9 mouse cellular contexts compared by ENCODE assay signal in the genomic region with DNA sequence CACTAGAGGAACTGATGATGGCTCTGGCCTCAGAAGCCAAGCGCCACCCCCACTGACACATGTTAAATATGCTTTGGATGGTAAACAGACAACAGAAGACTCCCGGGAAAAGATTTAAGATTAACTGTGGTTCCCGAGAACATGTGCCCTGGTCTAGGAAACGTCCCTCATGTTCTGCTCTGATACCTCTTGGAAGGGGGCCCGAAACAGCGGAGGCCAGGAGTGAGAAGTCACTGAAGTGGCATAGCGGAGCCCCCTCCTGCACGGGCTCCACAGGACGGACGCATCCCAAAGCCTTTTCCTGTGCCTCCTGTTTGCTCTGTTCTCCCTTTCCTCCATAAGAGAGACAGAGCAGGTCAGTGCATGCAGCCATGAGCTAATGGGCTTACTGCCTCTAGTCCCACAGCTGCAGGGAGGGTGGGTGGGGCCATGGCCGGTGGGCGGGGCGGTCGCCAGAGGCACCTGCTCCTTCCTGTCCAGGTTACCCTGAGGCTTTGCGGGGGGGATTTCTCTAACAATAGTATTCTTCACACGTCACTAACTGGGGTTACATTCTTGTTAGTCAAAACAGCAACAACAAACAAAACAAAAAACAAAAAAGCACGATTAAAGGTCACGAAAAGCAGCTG.
A peak's percentile ranks its signal among the peaks of the same experiment; 100 is the strongest.
DNase-seq lines count a peak whose midpoint lies in the region; ATAC-seq and TF ChIP-seq lines count a peak whose summit lies in the region.
"Had no signal": no experiment of that assay in that cellular context is flagged by ENCODE, and none has a peak within 500 bp of the region (broad histone marks: within the 10 kb centered on the region; RNA-seq: fewer than 3 reads in every experiment).

No protein-coding gene starts in this region.

- TF ChIP-seq CTCF in stomach, postnatal 0 days (IDR thresholded peaks at IDR 0.05; ENCODE audit: low read depth), result no peak

- no peaks in the 10 kb centered on the region for H3K4me1 ChIP-seq in lung, embryonic 15.5 days
- peaks cover 6% of the 10 kb centered on the region for H3K4me1 ChIP-seq in hindbrain, embryonic 12.5 days
- H3K4me1 ChIP-seq in liver, embryonic 15.5 days (replicated peaks), result peaks cover 4% of the 10 kb centered on the region; the same call in 1 of the 2 replicates
- H3K4me1 ChIP-seq in stomach, postnatal 0 days (replicated peaks; ENCODE audit: control insufficient read depth, insufficient read depth), result no peaks in the 10 kb centered on the region

- H3K4me3 ChIP-seq in lung, embryonic 15.5 days, result peak overlapping the region; percentile 8
- no peak overlapping the region for H3K4me3 ChIP-seq in hindbrain, embryonic 12.5 days
- no peak overlapping the region for H3K4me3 ChIP-seq in liver, embryonic 15.5 days (replicated peaks)
- H3K4me3 ChIP-seq in stomach, postnatal 0 days (ENCODE audit: low read depth, low read length), result no peak overlapping the region; the same call in 1 of the 2 replicates

- no peak overlapping the region for H3K9ac ChIP-seq in lung, embryonic 15.5 days
- no peak overlapping the region for H3K9ac ChIP-seq in hindbrain, embryonic 12.5 days
- H3K9ac ChIP-seq in liver, embryonic 15.5 days, result no peak overlapping the region
- no peak overlapping the region for H3K9ac ChIP-seq in stomach, postnatal 0 days (ENCODE audit: low read length)

- peak; percentile 59; the same call in 1 of the 2 replicates for ATAC-seq in lung, embryonic 15.5 days (ENCODE audit: borderline replicate concordance, extremely low read depth, low FRiP score, low TSS enrichment)
- peak; percentile 16; the same call in 1 of the 2 replicates for ATAC-seq in hindbrain, embryonic 12.5 days (ENCODE audit: low FRiP score)
- no peak for ATAC-seq in liver, embryonic 15.5 days (ENCODE audit: insufficient read depth)
- ATAC-seq in stomach, postnatal 0 days (ENCODE audit: low FRiP score, low TSS enrichment), result peak; percentile 75

- no peaks in the 10 kb centered on the region for H3K36me3 ChIP-seq in lung, embryonic 15.5 days
- no peaks in the 10 kb centered on the region for H3K36me3 ChIP-seq in hindbrain, embryonic 12.5 days
- no peaks in the 10 kb centered on the region for H3K36me3 ChIP-seq in liver, embryonic 15.5 days (replicated peaks)
- H3K36me3 ChIP-seq in stomach, postnatal 0 days (ENCODE audit: control insufficient read depth, insufficient read depth, low read length), result no peaks in the 10 kb centered on the region

- DNase-seq in lung, postnatal 36 days, result no peak
- DNase-seq in stomach, postnatal 0 days (ENCODE audit: low spot score), result peak; percentile 67
- no peak for DNase-seq in spleen, postnatal 14 days (ENCODE audit: low spot score in 2 of 2)
- no peak for DNase-seq in right cerebral cortex, postnatal 4 days
- DNase-seq in right cerebral cortex, postnatal 25 days, result no peak

- peak overlapping the region; percentile 49 for H3K4me2 ChIP-seq in lung, embryonic 15.5 days
- H3K4me2 ChIP-seq in hindbrain, embryonic 12.5 days (replicated peaks), result peak overlapping the region; percentile 33
- peak overlapping the region; percentile 43 for H3K4me2 ChIP-seq in liver, embryonic 15.5 days
- peak overlapping the region; percentile 51 for H3K4me2 ChIP-seq in stomach, postnatal 0 days (replicated peaks; ENCODE audit: low read depth)

- no peak for TF ChIP-seq EP300 in stomach, postnatal 0 days (optimal IDR thresholded peaks at IDR 0.05)

- no peaks in the 10 kb centered on the region for H3K27me3 ChIP-seq in lung, embryonic 15.5 days
- no peaks in the 10 kb centered on the region for H3K27me3 ChIP-seq in hindbrain, embryonic 12.5 days
- no peaks in the 10 kb centered on the region for H3K27me3 ChIP-seq in liver, embryonic 15.5 days
- H3K27me3 ChIP-seq in stomach, postnatal 0 days (ENCODE audit: control insufficient read depth, insufficient read depth, low read length), result no peaks in the 10 kb centered on the region

- H3K27ac ChIP-seq in lung, embryonic 15.5 days, result no peak overlapping the region
- H3K27ac ChIP-seq in hindbrain, embryonic 12.5 days, result no peak overlapping the region
- H3K27ac ChIP-seq in liver, embryonic 15.5 days (replicated peaks), result no peak overlapping the region
- no peak overlapping the region for H3K27ac ChIP-seq in stomach, postnatal 0 days (replicated peaks)

- H3K9me3 ChIP-seq in lung, embryonic 15.5 days, result no peaks in the 10 kb centered on the region
- no peaks in the 10 kb centered on the region for H3K9me3 ChIP-seq in hindbrain, embryonic 12.5 days (replicated peaks)
- H3K9me3 ChIP-seq in liver, embryonic 15.5 days (replicated peaks), result no peaks in the 10 kb centered on the region
- no peaks in the 10 kb centered on the region for H3K9me3 ChIP-seq in stomach, postnatal 0 days (ENCODE audit: control insufficient read depth, low read length)
- H3K9me3 ChIP-seq: megakaryocyte, embryonic 14.5 days had no signal

- WGBS in lung, embryonic 15.5 days, result 54% methylated on average over 18 of the region's 18 CpGs
- 50% methylated on average over 18 of the region's 18 CpGs for WGBS in hindbrain, embryonic 12.5 days
- WGBS in liver, embryonic 15.5 days (ENCODE audit: insufficient replicate concordance), result 56% methylated on average over 18 of the region's 18 CpGs
- WGBS in stomach, postnatal 0 days, result 43% methylated on average over 18 of the region's 18 CpGs
